ENCODE assay signal across 8 mouse cellular contexts in genomic region chr2:163749647-163750611, GRCm38 (mm10). TPM values are rescaled to one million over a fixed set of nuclear protein-coding genes. Genes with fewer than 3 reads are reported as not detected.
DNase-seq lines count a peak whose midpoint lies in the region; ATAC-seq and TF ChIP-seq lines count a peak whose summit lies in the region.

Gene Ada, minus strand, starts transcription at chr2:163750239.

- no peaks in the 10 kb centered on the region for H3K27me3 ChIP-seq in forebrain, embryonic 11.5 days (ENCODE audit: control insufficient read depth, insufficient read depth, low read length)
- no peaks in the 10 kb centered on the region for H3K27me3 ChIP-seq in limb, embryonic 14.5 days (ENCODE audit: control insufficient read depth, insufficient read depth, low read length)
- H3K27me3 ChIP-seq in midbrain, embryonic 14.5 days (ENCODE audit: control insufficient read depth, insufficient read depth, low read length): no peaks in the 10 kb centered on the region; the same call in 1 of the 2 replicates

- H3K9me3 ChIP-seq in forebrain, embryonic 11.5 days (ENCODE audit: control insufficient read depth, low read length): no peaks in the 10 kb centered on the region
- no peaks in the 10 kb centered on the region for H3K9me3 ChIP-seq in limb, embryonic 14.5 days (ENCODE audit: control insufficient read depth, low read length)
- H3K9me3 ChIP-seq in midbrain, embryonic 14.5 days (ENCODE audit: control insufficient read depth, low read length): no peaks in the 10 kb centered on the region

- H3K36me3 ChIP-seq in forebrain, embryonic 11.5 days (ENCODE audit: control insufficient read depth, insufficient read depth, low read length): no peaks in the 10 kb centered on the region
- H3K36me3 ChIP-seq in limb, embryonic 14.5 days (ENCODE audit: control insufficient read depth, insufficient read depth, low read length): no peaks in the 10 kb centered on the region
- no peaks in the 10 kb centered on the region for H3K36me3 ChIP-seq in midbrain, embryonic 14.5 days (ENCODE audit: control insufficient read depth, insufficient read depth, low read length)

- no peak for TF ChIP-seq POLR2A in limb, embryonic 14.5 days (IDR thresholded peaks at IDR 0.05; ENCODE audit: borderline replicate concordance, extremely low read depth, insufficient read depth, insufficient read length)

- H3K4me3 ChIP-seq in forebrain, embryonic 11.5 days (ENCODE audit: low read depth, low read length): peak within 1 kb of the TSS; percentile 51
- H3K4me3 ChIP-seq in limb, embryonic 14.5 days (replicated peaks; ENCODE audit: low read length): peak within 1 kb of the TSS; percentile 52
- peak within 1 kb of the TSS; percentile 47 for H3K4me3 ChIP-seq in midbrain, embryonic 14.5 days (replicated peaks; ENCODE audit: low read depth, low read length)

- peak within 1 kb of the TSS; percentile 94 for H3K4me2 ChIP-seq in forebrain, embryonic 11.5 days (ENCODE audit: low read depth, low read length, severe bottlenecking)
- peak within 1 kb of the TSS; percentile 94 for H3K4me2 ChIP-seq in limb, embryonic 14.5 days (replicated peaks; ENCODE audit: low read depth, low read length, severe bottlenecking)
- peak within 1 kb of the TSS; percentile 94 for H3K4me2 ChIP-seq in midbrain, embryonic 14.5 days (ENCODE audit: low read length)

- H3K9ac ChIP-seq in forebrain, embryonic 11.5 days (ENCODE audit: low read length): peak within 1 kb of the TSS; percentile 67
- peak within 1 kb of the TSS; percentile 55 for H3K9ac ChIP-seq in limb, embryonic 14.5 days (ENCODE audit: low read depth, low read length, severe bottlenecking)
- peak within 1 kb of the TSS; percentile 63 for H3K9ac ChIP-seq in midbrain, embryonic 14.5 days (replicated peaks; ENCODE audit: low read length)

- peak; percentile 83 for ATAC-seq in forebrain, embryonic 11.5 days (replicated peaks; ENCODE audit: low FRiP score)
- peak; percentile 42 to 52; a peak in 3 of 4 replicates for ATAC-seq in hematopoietic stem cell, adult 5-6 weeks (replicated peaks in 1 of 2; ENCODE audit: insufficient read depth in 1 of 2, low FRiP score in 2 of 2, low TSS enrichment in 1 of 2, low read depth in 1 of 2, poor library complexity in 2 of 2, severe bottlenecking in 2 of 2)
- ATAC-seq in limb, embryonic 14.5 days (ENCODE audit: low FRiP score, low read depth): peak; percentile 85
- ATAC-seq in midbrain, embryonic 14.5 days (ENCODE audit: low FRiP score, low TSS enrichment): peak; percentile 57; the same call in 1 of the 2 replicates

- H3K27ac ChIP-seq in forebrain, embryonic 11.5 days (ENCODE audit: low read depth, low read length): no peak within 1 kb of the TSS
- no peak within 1 kb of the TSS for H3K27ac ChIP-seq in limb, embryonic 14.5 days (replicated peaks; ENCODE audit: low read depth, low read length)
- no peak within 1 kb of the TSS for H3K27ac ChIP-seq in midbrain, embryonic 14.5 days (replicated peaks; ENCODE audit: low read depth, low read length)

- DNase-seq in cerebellum, adult 8-10 months: peak; percentile 10
- no peak for DNase-seq in cerebellum, adult 9-11 months
- peak; percentile 82 for DNase-seq in adrenal gland, postnatal 10 days
- peak; percentile 88 for DNase-seq in forebrain, embryonic 11.5 days (ENCODE audit: low spot score)
- peak; percentile 41 for DNase-seq in limb, embryonic 14.5 days (ENCODE audit: low spot score)
- DNase-seq in midbrain, embryonic 14.5 days: peak; percentile 78
- peak; percentile 85 for DNase-seq in testis, postnatal 10 days (ENCODE audit: low spot score)

- H3K4me1 ChIP-seq in forebrain, embryonic 11.5 days (replicated peaks; ENCODE audit: control insufficient read depth, insufficient read depth, low read length): 0 out of 2 replicates have a peak, but pooled peaks cover 2% of the 10 kb centered on the region
- peaks cover 7% of the 10 kb centered on the region for H3K4me1 ChIP-seq in limb, embryonic 14.5 days (ENCODE audit: control insufficient read depth, insufficient read depth, low read length)
- 0 out of 2 replicates have a peak, but pooled peaks cover 8% of the 10 kb centered on the region for H3K4me1 ChIP-seq in midbrain, embryonic 14.5 days (ENCODE audit: control insufficient read depth, insufficient read depth, low read length)

- under 1% methylated on average over 54 of the region's 57 CpGs for WGBS in forebrain, embryonic 11.5 days
- WGBS in limb, embryonic 14.5 days: under 1% methylated on average over 47 of the region's 57 CpGs
- under 1% methylated on average over 56 of the region's 57 CpGs for WGBS in midbrain, embryonic 14.5 days

RNA-seq across cellular contexts. Expression of gene Ada, which starts in this region (rescaled TPM):
- 1 to 10 TPM; 3.8 to 4.0 TPM for total RNA-seq in adrenal gland, postnatal 10 days (2021)
- polyA plus RNA-seq in forebrain, embryonic 11.5 days (2014; fragmentation: Nextera tagmentation; extraction: Ambion mirVana): 8.1 and 10.1 TPM in 2 replicates
- 28.3 and 33.0 TPM in 2 replicates for total RNA-seq in hematopoietic stem cell, adult 5-6 weeks (2017)
- polyA plus RNA-seq in limb, embryonic 14.5 days (2012; rRNA removed): 6.8 and 8.1 TPM in 2 replicates
- polyA plus RNA-seq in limb, embryonic 14.5 days (2014; fragmentation: Nextera tagmentation; extraction: Ambion mirVana): 9.4 and 9.5 TPM in 2 replicates
- polyA plus RNA-seq in midbrain, embryonic 14.5 days (2014; fragmentation: Nextera tagmentation; extraction: Ambion mirVana): 2.8 and 3.4 TPM in 2 replicates
